Mouse (Mus musculus) small intestine, adult 2 months (tissue): ENCODE measurements around the gene Il3.

Experiments
- CTCF ChIP-seq: fragments of 200-500 bp; IDR thresholded peaks from 2 replicates; pipeline ENCODE4 v1.5.1; 2012; ENCODE audit warnings: low read depth, mild to moderate bottlenecking, control low read depth, inconsistent platforms, low read length, moderate library complexity, mixed read lengths; ENCODE audit not compliant: insufficient replicate concordance, insufficient read length; ENCODE audit errors: extremely low read depth
- POLR2A ChIP-seq: fragments of 200-500 bp; IDR thresholded peaks from 2 replicates; pipeline ENCODE4 v1.6.1; 2012; ENCODE audit warnings: low read depth, mild to moderate bottlenecking, control low read depth, inconsistent platforms, low read length, moderate library complexity

DNA sequence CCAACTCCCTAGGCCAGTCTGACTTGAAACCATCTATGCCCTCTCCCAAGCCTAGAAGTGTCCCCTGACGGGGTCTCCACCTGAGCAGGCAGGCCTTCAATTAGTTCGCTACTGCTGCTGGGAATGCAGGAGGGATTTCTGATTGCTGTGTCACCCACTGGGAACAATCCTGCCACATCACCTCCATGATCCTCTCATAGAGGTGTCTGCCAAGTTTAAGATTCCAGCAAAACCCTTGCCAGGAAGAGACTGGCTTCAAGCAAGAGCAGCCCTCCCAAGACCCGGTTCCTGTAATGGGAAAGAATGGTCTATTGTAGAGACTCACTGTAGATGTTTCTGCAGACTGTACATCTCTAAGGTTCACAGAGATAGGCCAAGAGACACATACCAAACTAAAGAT, 35.5 kb upstream of the Il3 start:
- no peak for TF ChIP-seq CTCF
- no peak for TF ChIP-seq POLR2A
